Mouse (Mus musculus) hindbrain, embryonic 13.5 days (tissue): ENCODE data around the gene Mthfd1l. TPM values are rescaled to one million over a fixed set of nuclear protein-coding genes. Genes with fewer than 3 reads are reported as not detected.
A peak's percentile ranks its signal among the peaks of the same experiment; 100 is the strongest.

Experiments
- ATAC-seq: fragments of 200-750 bp; cut with Nextera tagmentation; 2 replicates; pipeline ENCODE4 v1.8.0; 2017; ENCODE audit warnings: moderate TSS enrichment; ENCODE audit not compliant: low FRiP score
- H3K27ac ChIP-seq: fragments of 300-500 bp; sonication (generic); 2 replicates; pipeline ENCODE4 v1.5.1; 2015; ENCODE audit warnings: inconsistent platforms, mild to moderate bottlenecking, moderate library complexity
- H3K27me3 ChIP-seq: fragments of 300-500 bp; sonication (generic); 2 replicates; pipeline ENCODE4 v1.6.1; 2015; ENCODE audit warnings: mild to moderate bottlenecking, inconsistent platforms
- H3K36me3 ChIP-seq: fragments of 300-500 bp; sonication (generic); 2 replicates; pipeline ENCODE4 v1.6.1; 2015; ENCODE audit warnings: mild to moderate bottlenecking, inconsistent platforms
- H3K4me1 ChIP-seq: fragments of 300-500 bp; sonication (generic); replicated peaks from 2 replicates; pipeline ENCODE4 v1.6.1; 2015; ENCODE audit warnings: inconsistent platforms
- H3K4me2 ChIP-seq: fragments of 300-500 bp; sonication (generic); 2 replicates; pipeline ENCODE4 v1.6.1; 2015; ENCODE audit warnings: inconsistent platforms, mild to moderate bottlenecking, moderate library complexity
- H3K4me3 ChIP-seq: fragments of 300-500 bp; sonication (generic); 2 replicates; pipeline ENCODE4 v1.5.1; 2015; ENCODE audit warnings: mild to moderate bottlenecking, inconsistent platforms
- H3K9ac ChIP-seq: fragments of 300-500 bp; sonication (generic); 2 replicates; pipeline ENCODE4 v1.6.1; 2015; ENCODE audit warnings: mild to moderate bottlenecking, inconsistent platforms
- H3K9me3 ChIP-seq: fragments of 300-500 bp; sonication (generic); 2 replicates; pipeline ENCODE4 v1.6.1; 2016; ENCODE audit warnings: inconsistent platforms
- WGBS: fragments of 180-500 bp; shearing (Covaris S2); methylation state at CpG from one replicate; pipeline ENCODE4 v1.1.7; 2015; 5-methylcytosine and 5-hydroxymethylcytosine counted together
- polyA plus RNA-seq: library from polyadenylated mRNA; unstranded; fragments of >200 nt; fragmentation: Nextera tagmentation; extraction: Ambion mirVana; gene quantifications from 2 replicates; pipeline ENCODE4 v1.2.1, GENCODE M21; 2015

Gene Mthfd1l
- 5.3 and 6.0 TPM in 2 replicates for polyA plus RNA-seq

- Histone ChIP-seq H3K27me3 (no peaks in the 10 kb centered on the region), H3K4me2 (peak within 1 kb of the TSS; percentile 88), H3K9ac (peak within 1 kb of the TSS; percentile 84), H3K4me3 (peak within 1 kb of the TSS; percentile 61), H3K27ac (peak within 1 kb of the TSS; percentile 76), H3K36me3 (no peaks in the 10 kb centered on the region), H3K4me1 (peaks cover 12% of the 10 kb centered on the region; the same call in 1 of the 2 replicates), H3K9me3 (no peaks in the 10 kb centered on the region)
- WGBS = under 1% methylated on average over 40 of the region's 40 CpGs
- ATAC-seq = peak; percentile 91
Measured at GRCm38 (mm10) chr10:3972981-3973588, at the start of gene Mthfd1l. Gene Mthfd1l (plus strand): TSS chr10:3973118.

- 84% methylated on average over 4 of the region's 4 CpGs for WGBS
- no peaks in the 10 kb centered on the region for H3K36me3 ChIP-seq
- H3K9ac ChIP-seq = no peak overlapping the region
- no peak for ATAC-seq
- no peak overlapping the region for H3K27ac ChIP-seq
- no peak overlapping the region for H3K4me2 ChIP-seq
- no peak overlapping the region for H3K4me3 ChIP-seq
- no peaks in the 10 kb centered on the region for H3K27me3 ChIP-seq
- no peaks in the 10 kb centered on the region for H3K9me3 ChIP-seq
- H3K4me1 ChIP-seq = no peaks in the 10 kb centered on the region
Measured at GRCm38 (mm10) chr10:3928008-3928545, 44.8 kb upstream of the Mthfd1l start.

- H3K4me3 ChIP-seq = no peak overlapping the region
- no peaks in the 10 kb centered on the region for H3K9me3 ChIP-seq
Measured at GRCm38 (mm10) chr10:3931831-3932230, 41.1 kb upstream of the Mthfd1l start.

GRCm38 (mm10) chr10:3933311-3933940, 39.5 kb upstream of the Mthfd1l start:
- H3K4me3 ChIP-seq = no peak overlapping the region
- H3K4me1 ChIP-seq = no peaks in the 10 kb centered on the region
- no peaks in the 10 kb centered on the region for H3K27me3 ChIP-seq
- ATAC-seq = no peak
- no peak overlapping the region for H3K27ac ChIP-seq
- WGBS = 86% methylated on average over 12 of the region's 12 CpGs
- no peaks in the 10 kb centered on the region for H3K36me3 ChIP-seq
- no peak overlapping the region for H3K4me2 ChIP-seq
- H3K9ac ChIP-seq = no peak overlapping the region
- H3K9me3 ChIP-seq = no peaks in the 10 kb centered on the region

More at GRCm38 (mm10) chr10:3931831-3932230, 41.1 kb upstream of the Mthfd1l start:
- Histone ChIP-seq H3K27ac (no peak overlapping the region), H3K4me2 (no peak overlapping the region), H3K27me3 (no peaks in the 10 kb centered on the region), H3K4me1 (no peaks in the 10 kb centered on the region), H3K36me3 (no peaks in the 10 kb centered on the region), H3K9ac (no peak overlapping the region)
- no peak for ATAC-seq

GRCm38 (mm10) chr10:3936864-3937263, 36.1 kb upstream of the Mthfd1l start:
- no peak overlapping the region for H3K4me3 ChIP-seq
- no peak for ATAC-seq
- no peak overlapping the region for H3K4me2 ChIP-seq
- no peak overlapping the region for H3K9ac ChIP-seq
- no peaks in the 10 kb centered on the region for H3K27me3 ChIP-seq
- H3K27ac ChIP-seq = no peak overlapping the region
- no peaks in the 10 kb centered on the region for H3K9me3 ChIP-seq
- peaks cover 6% of the 10 kb centered on the region; the same call in 1 of the 2 replicates for H3K4me1 ChIP-seq
- H3K36me3 ChIP-seq = no peaks in the 10 kb centered on the region

GRCm38 (mm10) chr10:3939895-3940595, 32.9 kb upstream of the Mthfd1l start:
- WGBS = 88% methylated on average over 11 of the region's 11 CpGs
- no peaks in the 10 kb centered on the region for H3K27me3 ChIP-seq
- no peak overlapping the region for H3K27ac ChIP-seq
- H3K9ac ChIP-seq = no peak overlapping the region
- no peak overlapping the region for H3K4me3 ChIP-seq
- H3K4me2 ChIP-seq = no peak overlapping the region
- no peaks in the 10 kb centered on the region for H3K9me3 ChIP-seq
- peaks cover 6% of the 10 kb centered on the region; the same call in 1 of the 2 replicates for H3K4me1 ChIP-seq
- ATAC-seq = no peak
- H3K36me3 ChIP-seq = no peaks in the 10 kb centered on the region

GRCm38 (mm10) chr10:3940596-3940975, 32.3 kb upstream of the Mthfd1l start:
- Histone ChIP-seq H3K4me1 (peaks cover 6% of the 10 kb centered on the region; the same call in 1 of the 2 replicates), H3K9me3 (no peaks in the 10 kb centered on the region), H3K27me3 (no peaks in the 10 kb centered on the region), H3K4me2 (no peak overlapping the region), H3K27ac (no peak overlapping the region), H3K9ac (no peak overlapping the region), H3K4me3 (no peak overlapping the region), H3K36me3 (no peaks in the 10 kb centered on the region)
- ATAC-seq = peak; percentile 5; the same call in 1 of the 2 replicates
- WGBS = 86% methylated on average over 6 of the region's 6 CpGs

GRCm38 (mm10) chr10:3941054-3941757, 31.7 kb upstream of the Mthfd1l start:
- Histone ChIP-seq H3K36me3 (no peaks in the 10 kb centered on the region), H3K27ac (no peak overlapping the region), H3K4me3 (no peak overlapping the region), H3K9ac (no peak overlapping the region), H3K4me1 (peaks cover 6% of the 10 kb centered on the region; the same call in 1 of the 2 replicates), H3K27me3 (no peaks in the 10 kb centered on the region), H3K9me3 (no peaks in the 10 kb centered on the region), H3K4me2 (no peak overlapping the region)
- 35% methylated on average over 11 of the region's 11 CpGs for WGBS
- ATAC-seq = no peak

- 82% methylated on average over 6 of the region's 6 CpGs for WGBS
- no peak overlapping the region for H3K27ac ChIP-seq
- H3K9ac ChIP-seq = no peak overlapping the region
- no peak for ATAC-seq
- no peak overlapping the region for H3K4me2 ChIP-seq
- peaks cover 6% of the 10 kb centered on the region; the same call in 1 of the 2 replicates for H3K4me1 ChIP-seq
- H3K27me3 ChIP-seq = no peaks in the 10 kb centered on the region
- H3K4me3 ChIP-seq = no peak overlapping the region
- H3K9me3 ChIP-seq = no peaks in the 10 kb centered on the region
- H3K36me3 ChIP-seq = no peaks in the 10 kb centered on the region
Measured at GRCm38 (mm10) chr10:3942289-3942688, 30.6 kb upstream of the Mthfd1l start.

GRCm38 (mm10) chr10:3943492-3944395, 29.2 kb upstream of the Mthfd1l start:
- no peak; the same call in 1 of the 2 replicates for ATAC-seq
- WGBS = 39% methylated on average over 10 of the region's 10 CpGs

GRCm38 (mm10) chr10:3946871-3947270, 26.0 kb upstream of the Mthfd1l start:
- WGBS = 90% methylated on average over 17 of the region's 17 CpGs
- no peak for ATAC-seq
- no peak overlapping the region for H3K4me2 ChIP-seq

More at GRCm38 (mm10) chr10:3943492-3944395, 29.2 kb upstream of the Mthfd1l start:
- no peak overlapping the region for H3K4me3 ChIP-seq
- no peaks in the 10 kb centered on the region for H3K27me3 ChIP-seq
- H3K4me1 ChIP-seq = peaks cover 6% of the 10 kb centered on the region; the same call in 1 of the 2 replicates
- H3K9ac ChIP-seq = no peak overlapping the region
- H3K27ac ChIP-seq = no peak overlapping the region
- H3K36me3 ChIP-seq = no peaks in the 10 kb centered on the region
- no peak overlapping the region for H3K4me2 ChIP-seq
- H3K9me3 ChIP-seq = no peaks in the 10 kb centered on the region

More at GRCm38 (mm10) chr10:3946871-3947270, 26.0 kb upstream of the Mthfd1l start:
- no peak overlapping the region for H3K27ac ChIP-seq
- H3K4me3 ChIP-seq = no peak overlapping the region
- no peaks in the 10 kb centered on the region for H3K4me1 ChIP-seq
- H3K9me3 ChIP-seq = no peaks in the 10 kb centered on the region
- no peaks in the 10 kb centered on the region for H3K36me3 ChIP-seq
- H3K27me3 ChIP-seq = no peaks in the 10 kb centered on the region
- no peak overlapping the region for H3K9ac ChIP-seq
